Mouse (Mus musculus): ENCODE measurements around the gene Plin5.

The Plin5 gene

DNA sequence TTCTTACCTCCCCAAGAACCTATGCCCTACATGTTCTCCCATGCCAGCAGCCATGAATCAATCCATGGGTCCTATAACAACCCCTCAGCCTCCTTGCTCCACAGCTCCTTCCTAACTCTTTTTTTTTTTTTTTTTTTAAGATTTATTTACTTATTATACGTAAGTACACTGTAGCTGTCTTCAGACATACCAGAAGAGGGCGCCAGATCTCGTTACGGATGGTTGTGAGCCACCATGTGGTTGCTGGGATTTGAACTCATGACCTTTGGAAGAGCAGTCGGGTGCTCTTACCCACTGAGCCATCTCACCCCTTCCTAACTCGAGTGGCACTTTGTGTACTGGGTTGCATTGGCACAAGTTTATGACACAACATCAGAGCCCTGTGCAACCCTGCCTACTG is 51.7 kb downstream of the Plin5 start:
- peak in 1 of 2 experiments; percentile 14 for DNase-seq

DNA sequence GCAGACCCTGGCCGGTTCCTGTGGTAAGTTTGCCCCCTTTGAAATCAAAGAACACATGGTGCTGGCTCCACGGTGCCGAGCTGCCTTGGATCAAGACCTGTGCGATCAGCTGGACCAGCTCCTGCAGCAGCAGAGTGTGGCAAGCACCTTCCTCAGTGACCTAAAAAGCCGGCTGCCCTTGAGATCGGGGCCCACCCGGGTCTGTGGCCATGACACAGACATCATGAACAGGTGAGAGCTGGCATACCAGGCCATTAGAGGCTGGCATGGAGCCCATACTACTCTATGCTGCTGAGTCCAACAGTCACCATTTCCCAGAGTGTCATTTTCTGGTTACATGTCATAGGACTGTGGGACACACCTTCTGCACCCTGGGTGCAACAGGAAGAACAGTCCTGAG is 55.3 kb downstream of the Plin5 start:
- no peak for DNase-seq

All from B cell, adult 2 months (primary cell).